Mouse (Mus musculus) limb, embryonic 14.5 days (tissue): ENCODE results near the gene Nudcd3. TPM values are rescaled to one million over a fixed set of nuclear protein-coding genes. Genes with fewer than 3 reads are reported as not detected.

Experiments used
- ATAC-seq: fragments of 200-750 bp; cut with Nextera tagmentation; 2 replicates; pipeline ENCODE4 v1.8.0; 2017; ENCODE audit warnings: low read depth, moderate number of reproducible peaks, moderate TSS enrichment; ENCODE audit not compliant: low FRiP score
- DNase-seq: peaks from one replicate; pipeline ENCODE4 v3.0.0-alpha.2; 2015; ENCODE audit warnings: low spot score
- H3K27ac ChIP-seq: fragments of 300-500 bp; sonication (generic); replicated peaks from 2 replicates; pipeline ENCODE4 v1.5.1; 2014; ENCODE audit warnings: low read depth, mild to moderate bottlenecking, low read length, moderate library complexity, mixed read lengths
- H3K27me3 ChIP-seq: fragments of 300-500 bp; sonication (generic); 2 replicates; pipeline ENCODE4 v1.6.1; 2014; ENCODE audit warnings: low read length, mixed read lengths; ENCODE audit not compliant: control insufficient read depth, insufficient read depth
- H3K36me3 ChIP-seq: fragments of 300-500 bp; sonication (generic); 2 replicates; pipeline ENCODE4 v1.6.1; 2014; ENCODE audit warnings: mild to moderate bottlenecking, low read length, moderate library complexity, mixed read lengths; ENCODE audit not compliant: control insufficient read depth, insufficient read depth
- H3K4me1 ChIP-seq: fragments of 300-500 bp; sonication (generic); 2 replicates; pipeline ENCODE4 v1.6.1; 2014; ENCODE audit warnings: antibody characterized with exemption, low read length, mixed read lengths; ENCODE audit not compliant: control insufficient read depth, insufficient read depth
- H3K4me2 ChIP-seq: fragments of 300-500 bp; sonication (generic); replicated peaks from 2 replicates; pipeline ENCODE4 v1.6.1; 2014; ENCODE audit warnings: low read depth, mild to moderate bottlenecking, low read length, moderate library complexity; ENCODE audit not compliant: severe bottlenecking
- H3K4me3 ChIP-seq: fragments of 300-500 bp; sonication (generic); replicated peaks from 2 replicates; pipeline ENCODE4 v1.5.1; 2014; ENCODE audit warnings: low read length
- H3K9ac ChIP-seq: fragments of 300-500 bp; sonication (generic); 2 replicates; pipeline ENCODE4 v1.6.1; 2014; ENCODE audit warnings: mild to moderate bottlenecking, low read depth, low read length, moderate library complexity; ENCODE audit not compliant: severe bottlenecking
- H3K9me3 ChIP-seq: fragments of 300-500 bp; sonication (generic); 2 replicates; pipeline ENCODE4 v1.6.1; 2016; ENCODE audit warnings: low read length; ENCODE audit not compliant: control insufficient read depth
- POLR2A ChIP-seq: fragments of 200-500 bp; IDR thresholded peaks from 2 replicates; pipeline ENCODE4 v1.8.0; 2012; ENCODE audit warnings: inconsistent platforms, mild to moderate bottlenecking, moderate library complexity, borderline replicate concordance; ENCODE audit not compliant: insufficient read depth, insufficient read length; ENCODE audit errors: extremely low read depth
- WGBS: fragments of 180-500 bp; shearing (Covaris S2); extraction: QIAGEN DNeasy Blood & Tissue Kit; methylation state at CpG from one replicate; pipeline ENCODE4 v1.1.7; 2014; 5-methylcytosine and 5-hydroxymethylcytosine counted together
- polyA plus RNA-seq, 2 experiments: library from polyadenylated mRNA; depleted of rRNA in 1 of 2; stranded (reverse) in 1 of 2; unstranded in 1 of 2; fragments of >200 nt; fragmentation: Nextera tagmentation in 1 of 2; extraction: Ambion mirVana in 1 of 2; gene quantifications; 2 replicates each; pipeline versions ENCODE4 v1.2.1 to v1.2.3; 2012 to 2014

Gene Nudcd3
- polyA plus RNA-seq, 2 experiments: 32.1 to 45.9 TPM

GRCm38 (mm10) chr11:6154211-6154701, 46.0 kb downstream of the Nudcd3 start:
- Histone ChIP-seq H3K9me3 (no peaks in the 10 kb centered on the region), H3K4me3 (no peak overlapping the region), H3K27me3 (no peaks in the 10 kb centered on the region), H3K36me3 (peaks cover 13% of the 10 kb centered on the region), H3K9ac (no peak overlapping the region), H3K4me2 (no peak overlapping the region), H3K27ac (no peak overlapping the region), H3K4me1 (peaks cover 14% of the 10 kb centered on the region)
- DNase-seq (no peak), ATAC-seq (peak; percentile 78)
- TF ChIP-seq POLR2A: no peak
- WGBS: 44% methylated on average over 3 of the region's 3 CpGs

DNA sequence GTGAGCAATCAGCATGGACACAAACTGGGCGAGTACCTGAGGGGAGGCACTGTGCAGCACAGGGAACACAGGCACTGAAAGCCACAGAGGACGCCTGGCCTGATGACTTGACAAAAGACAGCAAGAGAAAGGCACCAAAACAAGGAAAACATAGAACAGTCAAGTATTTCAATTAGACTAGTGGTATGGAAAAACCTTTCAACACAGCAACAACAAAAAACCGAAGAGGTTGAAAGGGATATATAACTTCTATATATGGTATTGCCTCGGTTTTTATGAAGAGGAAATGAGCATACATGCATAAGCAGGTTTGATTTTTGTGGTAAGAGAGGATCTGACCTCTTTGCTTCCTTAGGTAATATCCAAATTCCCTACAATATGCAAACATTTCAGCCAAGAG, 47.4 kb downstream of the Nudcd3 start:
- Histone ChIP-seq H3K27ac (no peak overlapping the region), H3K4me1 (peaks cover 14% of the 10 kb centered on the region), H3K27me3 (no peaks in the 10 kb centered on the region), H3K9me3 (no peaks in the 10 kb centered on the region), H3K9ac (no peak overlapping the region), H3K4me3 (no peak overlapping the region), H3K4me2 (no peak overlapping the region), H3K36me3 (peaks cover 20% of the 10 kb centered on the region)
- no peak for DNase-seq
- WGBS: 83% methylated on average over 4 of the region's 4 CpGs
- TF ChIP-seq POLR2A: no peak
- ATAC-seq: no peak

DNA sequence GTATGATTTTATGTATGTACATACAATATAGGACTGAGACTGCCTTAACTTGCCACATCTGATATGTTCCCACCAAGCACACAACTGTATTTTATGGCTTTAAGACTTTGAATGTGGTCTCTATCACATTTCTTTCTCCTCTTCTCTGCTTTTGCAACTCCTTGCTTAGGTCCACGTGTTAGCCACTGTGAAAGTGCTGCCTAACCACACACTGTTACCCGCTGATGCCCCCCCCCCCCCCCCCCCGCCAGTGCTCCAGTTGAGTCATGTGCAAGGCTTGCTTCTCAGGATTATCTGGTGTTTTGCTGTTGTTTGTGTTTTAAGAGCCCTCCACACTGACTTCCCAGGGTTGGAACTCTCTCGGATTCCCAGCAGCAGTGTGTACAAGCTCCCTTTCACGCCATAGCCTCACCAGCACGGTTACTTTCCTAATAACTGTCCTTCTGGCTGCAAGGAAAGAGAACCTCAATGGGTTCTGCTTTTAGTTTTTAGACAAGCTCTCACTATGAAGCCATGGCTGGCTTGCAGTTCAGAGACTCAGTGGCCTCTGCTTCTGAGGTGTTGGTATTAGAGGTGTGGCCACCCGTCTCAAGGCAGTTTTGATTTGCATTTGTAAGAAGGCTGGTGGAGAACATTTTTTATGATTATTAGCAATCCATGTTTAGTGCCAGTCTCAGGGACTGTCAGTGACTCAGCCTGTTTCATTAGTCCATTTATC, 61.8 kb downstream of the Nudcd3 start:
- no peaks in the 10 kb centered on the region for H3K9me3 ChIP-seq
- no peak overlapping the region for H3K4me2 ChIP-seq
- H3K4me3 ChIP-seq: no peak overlapping the region
- no peaks in the 10 kb centered on the region for H3K4me1 ChIP-seq
- no peaks in the 10 kb centered on the region for H3K27me3 ChIP-seq
- ATAC-seq: no peak
- no peak overlapping the region for H3K9ac ChIP-seq
- no peak for DNase-seq
- TF ChIP-seq POLR2A: no peak
- WGBS: 89% methylated on average over 7 of the region's 7 CpGs
- H3K36me3 ChIP-seq: no peaks in the 10 kb centered on the region; the same call in 1 of the 2 replicates
- no peak overlapping the region for H3K27ac ChIP-seq

GRCm38 (mm10) chr11:6132886-6133285, 67.3 kb downstream of the Nudcd3 start:
- H3K9ac ChIP-seq: no peak overlapping the region
- no peaks in the 10 kb centered on the region for H3K27me3 ChIP-seq
- H3K4me2 ChIP-seq: no peak overlapping the region
- no peak overlapping the region for H3K27ac ChIP-seq
- DNase-seq (no peak), ATAC-seq (no peak)
- TF ChIP-seq POLR2A: no peak
- no peaks in the 10 kb centered on the region for H3K4me1 ChIP-seq
- no peaks in the 10 kb centered on the region for H3K36me3 ChIP-seq
- no peaks in the 10 kb centered on the region for H3K9me3 ChIP-seq
- 96% methylated on average over 4 of the region's 4 CpGs for WGBS
- no peak overlapping the region for H3K4me3 ChIP-seq

- Histone ChIP-seq H3K9ac (no peak overlapping the region), H3K4me2 (no peak overlapping the region), H3K4me1 (no peaks in the 10 kb centered on the region), H3K36me3 (no peaks in the 10 kb centered on the region), H3K27me3 (no peaks in the 10 kb centered on the region), H3K27ac (no peak overlapping the region), H3K4me3 (no peak overlapping the region), H3K9me3 (no peaks in the 10 kb centered on the region)
- ATAC-seq (no peak), DNase-seq (no peak)
- whole genome bisulfite sequencing: 71% methylated on average over 1 of the region's 1 CpGs
- no peak for TF ChIP-seq POLR2A
Measured at GRCm38 (mm10) chr11:6130578-6130977, 69.6 kb downstream of the Nudcd3 start.
